Mouse (Mus musculus) C2C12 (cell line): ENCODE measurements at regions not wholly inside any gene's neighbourhood (a gene's known extent, or its start where the extent isn't known, plus 50 kb on each side); places are given as distances from the start of the nearest gene placed in this dataset.

Experiments used
- CTCF ChIP-seq: IDR thresholded peaks from one replicate; pipeline ENCODE4 v1.5.1; 2011; ENCODE audit not compliant: control insufficient read depth, insufficient read depth, insufficient read length
- MYOG ChIP-seq: IDR thresholded peaks from one replicate; pipeline ENCODE4 v1.6.1; 2011; ENCODE audit not compliant: control insufficient read depth, insufficient read length; ENCODE audit errors: extremely low read depth
- USF1 ChIP-seq: IDR thresholded peaks from one replicate; pipeline ENCODE4 v1.6.1; 2011; ENCODE audit warnings: low read depth, mild to moderate bottlenecking, control low read depth, moderate library complexity

- no peak for TF ChIP-seq CTCF
- no peak for TF ChIP-seq MYOG
- no peak for TF ChIP-seq USF1
Measured at GRCm38 (mm10) chr9:34234734-34235133, 251.0 kb upstream of the Kirrel3 start.
